Mouse (Mus musculus): ENCODE results near the gene Rpl39l. TPM values are rescaled to one million over a fixed set of nuclear protein-coding genes. Genes with fewer than 3 reads are reported as not detected.
"Not testable (repeated sequence)": the region's sequence is repeated elsewhere in the genome, so short reads cannot be mapped to it uniquely, and the experiment has no call there.

The Rpl39l gene
- polyA plus RNA-seq, 1 experiment from 2014 or later: not detected

- H3K4me2 ChIP-seq (ENCODE audit: low read depth, low read length): peak within 1 kb of the TSS; percentile 96
- peak within 1 kb of the TSS; percentile 48 for H3K9ac ChIP-seq (replicated peaks; ENCODE audit: low read depth, low read length)
- peaks cover 5% of the 10 kb centered on the region; the same call in 1 of the 2 replicates for H3K4me1 ChIP-seq (ENCODE audit: control insufficient read depth, insufficient read depth, low read length)
- no peaks in the 10 kb centered on the region for H3K36me3 ChIP-seq (ENCODE audit: control insufficient read depth, insufficient read depth, low read length)
- peak; percentile 100 for ATAC-seq (ENCODE audit: low read depth)
- H3K9me3 ChIP-seq (ENCODE audit: control insufficient read depth, low read length): no peaks in the 10 kb centered on the region
- H3K27me3 ChIP-seq (ENCODE audit: control insufficient read depth, insufficient read depth, low read length): 0 out of 2 replicates have a peak, but pooled peaks cover 3% of the 10 kb centered on the region
- under 1% methylated on average over 46 of the region's 63 CpGs for WGBS
- no peak within 1 kb of the TSS for H3K27ac ChIP-seq (ENCODE audit: low read depth, low read length)
- peak within 1 kb of the TSS; percentile 48 for H3K4me3 ChIP-seq (ENCODE audit: low read depth, low read length)
These were observed 22.9 kb downstream of the Rpl39l start, which contains the start of gene Atf7ip2 for GRCm38 (mm10) chr16:10192679-10193506. Gene Atf7ip2, plus strand, starts transcription at chr16:10192712.

- no peak overlapping the region for H3K4me3 ChIP-seq (ENCODE audit: low read depth, low read length)
- H3K4me1 ChIP-seq (ENCODE audit: control insufficient read depth, insufficient read depth, low read length): no peaks in the 10 kb centered on the region
- H3K27me3 ChIP-seq (ENCODE audit: control insufficient read depth, insufficient read depth, low read length): no peaks in the 10 kb centered on the region
- ATAC-seq (ENCODE audit: low read depth): no peak
- H3K9me3 ChIP-seq (ENCODE audit: control insufficient read depth, low read length): no peaks in the 10 kb centered on the region
- no peak overlapping the region for H3K9ac ChIP-seq (replicated peaks; ENCODE audit: low read depth, low read length)
- H3K27ac ChIP-seq (ENCODE audit: low read depth, low read length): no peak overlapping the region
- H3K4me2 ChIP-seq (ENCODE audit: low read depth, low read length): no peak overlapping the region
- H3K36me3 ChIP-seq (ENCODE audit: control insufficient read depth, insufficient read depth, low read length): no peaks in the 10 kb centered on the region
- 85% methylated on average over 1 of the region's 1 CpGs for WGBS
These were observed 38.8 kb downstream of the Rpl39l start for GRCm38 (mm10) chr16:10208777-10209176.

- H3K4me3 ChIP-seq (ENCODE audit: low read depth, low read length); H3K27me3 ChIP-seq (ENCODE audit: control insufficient read depth, insufficient read depth, low read length); ATAC-seq (ENCODE audit: low read depth); H3K9me3 ChIP-seq (ENCODE audit: control insufficient read depth, low read length); H3K36me3 ChIP-seq (ENCODE audit: control insufficient read depth, insufficient read depth, low read length); H3K9ac ChIP-seq (replicated peaks; ENCODE audit: low read depth, low read length); H3K4me1 ChIP-seq (ENCODE audit: control insufficient read depth, insufficient read depth, low read length); H3K4me2 ChIP-seq (ENCODE audit: low read depth, low read length); H3K27ac ChIP-seq (ENCODE audit: low read depth, low read length): not testable (repeated sequence)
- 92% methylated on average over 1 of the region's 1 CpGs for WGBS
These were observed 46.3 kb downstream of the Rpl39l start for GRCm38 (mm10) chr16:10216366-10216765.

- H3K36me3 ChIP-seq (ENCODE audit: control insufficient read depth, insufficient read depth, low read length); H3K4me1 ChIP-seq (ENCODE audit: control insufficient read depth, insufficient read depth, low read length); H3K9me3 ChIP-seq (ENCODE audit: control insufficient read depth, low read length); H3K27ac ChIP-seq (ENCODE audit: low read depth, low read length); H3K27me3 ChIP-seq (ENCODE audit: control insufficient read depth, insufficient read depth, low read length); H3K4me2 ChIP-seq (ENCODE audit: low read depth, low read length); H3K9ac ChIP-seq (replicated peaks; ENCODE audit: low read depth, low read length); H3K4me3 ChIP-seq (ENCODE audit: low read depth, low read length); ATAC-seq (ENCODE audit: low read depth): not testable (repeated sequence)
- WGBS: 91% methylated on average over 2 of the region's 2 CpGs
These were observed 47.0 kb downstream of the Rpl39l start for GRCm38 (mm10) chr16:10217020-10217419.

Other genes with a start within 250 kb of the Rpl39l start
- gene Grin2a, start 174.7 kb upstream of the Rpl39l start, polyA plus RNA-seq (2014; fragmentation: Nextera tagmentation; extraction: Ambion mirVana): 8.2 and 11.0 TPM in 2 replicates
- gene Atf7ip2, start 22.5 kb downstream of the Rpl39l start, polyA plus RNA-seq (2014; fragmentation: Nextera tagmentation; extraction: Ambion mirVana): 0.36 and 0.42 TPM in 2 replicates
- 14.4 and 17.7 TPM in 2 replicates for gene Emp2, start 143.7 kb downstream of the Rpl39l start, polyA plus RNA-seq (2014; fragmentation: Nextera tagmentation; extraction: Ambion mirVana)
- 12.8 and 20.9 TPM in 2 replicates for gene Tekt5, start 225.3 kb downstream of the Rpl39l start, polyA plus RNA-seq (2014; fragmentation: Nextera tagmentation; extraction: Ambion mirVana)
- gene Nubp1, start 241.7 kb downstream of the Rpl39l start, polyA plus RNA-seq (2014; fragmentation: Nextera tagmentation; extraction: Ambion mirVana): 49.7 and 55.9 TPM in 2 replicates